Mouse (Mus musculus) spleen, embryonic (tissue): ENCODE measurements around the gene Fbxw7.

Experiments
- CTCF ChIA-PET: fragments of 350-600 bp; sonication (Branson Sonifier 250); formaldehyde crosslinking; loops from one replicate; lab custom pipeline; 2022; lab: Charles Lee

Fbxw7 gene

DNA sequence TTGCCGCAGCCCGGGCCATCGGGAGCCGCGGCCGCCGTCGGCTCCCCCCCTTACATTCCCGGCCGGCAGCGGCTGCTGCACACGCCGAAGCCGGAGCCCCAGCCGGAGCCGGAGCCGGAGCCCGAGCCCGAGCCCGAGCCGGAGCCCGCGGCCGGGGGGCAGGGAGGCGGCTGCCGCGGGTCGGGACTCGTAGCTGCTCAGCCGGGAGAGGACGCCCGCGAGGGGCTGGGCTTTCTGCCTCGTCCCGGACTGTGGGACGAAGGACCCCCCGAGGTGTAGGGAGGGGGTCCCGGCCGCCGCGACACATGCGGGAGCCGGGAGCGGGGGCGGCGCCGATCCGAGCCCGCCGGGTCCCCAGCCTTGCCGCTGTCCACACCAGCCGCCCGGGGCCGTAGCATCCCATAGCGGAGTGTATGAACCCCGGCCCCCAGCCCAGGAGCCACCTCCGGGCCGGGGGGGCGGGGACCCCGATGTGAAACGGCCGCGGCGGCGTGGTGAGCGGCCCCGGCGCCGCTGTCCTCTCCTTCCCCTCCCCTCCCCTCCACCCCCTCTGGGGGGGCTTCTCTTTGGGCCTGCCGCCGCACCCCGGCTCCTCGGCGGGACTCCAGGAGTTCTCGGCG lies at the start of gene Fbxw7:
Gene Fbxw7 (plus strand): TSS at position 507 of the 620 bp plus-strand sequence.
- CTCF ChIA-PET: interaction anchor here (0.6 kb wide), 1 partner anchor 947 kb away, joined by 4 read pairs; no protein-coding TSS in a partner anchor

DNA sequence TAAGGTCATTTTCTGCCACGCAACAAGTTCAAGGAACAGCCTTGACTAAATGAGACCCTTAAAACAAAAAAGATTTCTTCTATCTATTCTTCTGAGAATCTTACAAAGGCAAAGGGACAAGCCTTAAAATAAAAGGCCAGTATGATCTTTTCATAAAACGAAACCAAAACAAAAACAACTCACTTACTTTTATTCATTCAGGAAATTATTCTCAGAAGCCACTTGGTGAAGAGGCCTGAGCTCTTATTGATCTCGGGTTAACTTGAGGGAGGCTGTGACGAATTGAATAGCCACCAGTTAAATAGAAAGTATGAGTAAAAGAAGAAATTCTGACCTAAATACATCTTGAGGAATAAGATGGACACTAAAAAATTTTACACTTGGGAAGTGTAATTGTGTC lies 46.1 kb upstream of the Fbxw7 start:
- CTCF ChIA-PET: no interaction called here

DNA sequence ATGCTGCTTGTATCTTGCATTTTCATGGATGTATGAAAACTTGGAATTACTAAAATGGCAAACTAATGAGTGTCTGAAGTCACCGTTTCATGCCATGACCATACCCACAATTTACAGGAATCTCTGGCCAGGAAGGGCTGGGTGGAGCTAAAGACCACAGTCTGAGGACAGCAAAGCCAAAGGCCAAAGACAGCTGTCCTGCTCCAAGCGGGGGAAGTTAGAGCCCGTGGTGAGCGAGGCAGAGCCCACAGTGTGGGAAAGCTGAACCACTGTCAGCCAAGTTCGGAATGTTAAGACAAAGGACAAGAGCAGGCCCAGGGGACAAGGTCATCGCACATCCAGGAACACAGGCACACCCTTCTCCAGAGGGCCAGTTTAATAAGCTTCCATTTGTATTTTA lies 45.7 kb upstream of the Fbxw7 start:
- CTCF ChIA-PET: no interaction called here

DNA sequence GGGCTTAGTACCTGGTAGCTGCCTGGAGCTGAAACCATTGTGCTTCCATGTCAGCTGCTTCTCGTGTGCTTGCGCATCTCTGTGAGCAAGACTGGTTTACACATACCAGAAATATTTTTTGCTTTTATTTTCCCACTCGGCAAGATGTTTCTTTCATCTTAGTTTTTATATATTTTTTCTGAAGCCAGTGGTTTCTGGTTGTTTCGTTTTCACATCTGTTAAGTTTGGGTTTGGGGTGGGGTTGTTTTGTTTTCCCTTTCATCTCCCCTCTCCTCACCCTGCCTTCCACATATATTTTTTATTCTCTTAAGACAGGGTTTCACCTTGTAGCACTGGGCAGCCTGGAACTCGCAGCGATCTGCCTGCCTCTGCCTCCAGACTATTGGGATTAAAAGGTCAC lies 44.5 kb upstream of the Fbxw7 start:
- CTCF ChIA-PET: no interaction called here

DNA sequence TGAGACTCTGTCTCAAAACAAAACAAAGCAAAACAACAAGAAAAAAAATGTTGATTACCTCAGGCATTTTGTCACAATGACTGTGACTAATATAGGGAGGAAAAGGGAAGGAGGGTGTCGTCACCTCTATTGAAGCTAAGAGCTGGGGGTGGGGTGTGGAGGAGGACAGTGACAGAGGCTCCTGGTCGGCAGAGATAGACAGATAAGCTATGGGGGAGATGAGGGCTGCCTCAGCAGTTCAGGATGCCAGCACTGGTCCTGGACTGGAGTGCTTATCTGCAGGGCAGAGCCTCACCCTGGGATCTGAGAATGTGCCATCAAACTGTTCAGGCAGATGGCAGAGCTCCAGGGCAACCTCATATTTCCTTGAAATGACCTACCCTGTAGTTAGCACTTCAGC lies 43.1 kb upstream of the Fbxw7 start:
- CTCF ChIA-PET: no interaction called here

DNA sequence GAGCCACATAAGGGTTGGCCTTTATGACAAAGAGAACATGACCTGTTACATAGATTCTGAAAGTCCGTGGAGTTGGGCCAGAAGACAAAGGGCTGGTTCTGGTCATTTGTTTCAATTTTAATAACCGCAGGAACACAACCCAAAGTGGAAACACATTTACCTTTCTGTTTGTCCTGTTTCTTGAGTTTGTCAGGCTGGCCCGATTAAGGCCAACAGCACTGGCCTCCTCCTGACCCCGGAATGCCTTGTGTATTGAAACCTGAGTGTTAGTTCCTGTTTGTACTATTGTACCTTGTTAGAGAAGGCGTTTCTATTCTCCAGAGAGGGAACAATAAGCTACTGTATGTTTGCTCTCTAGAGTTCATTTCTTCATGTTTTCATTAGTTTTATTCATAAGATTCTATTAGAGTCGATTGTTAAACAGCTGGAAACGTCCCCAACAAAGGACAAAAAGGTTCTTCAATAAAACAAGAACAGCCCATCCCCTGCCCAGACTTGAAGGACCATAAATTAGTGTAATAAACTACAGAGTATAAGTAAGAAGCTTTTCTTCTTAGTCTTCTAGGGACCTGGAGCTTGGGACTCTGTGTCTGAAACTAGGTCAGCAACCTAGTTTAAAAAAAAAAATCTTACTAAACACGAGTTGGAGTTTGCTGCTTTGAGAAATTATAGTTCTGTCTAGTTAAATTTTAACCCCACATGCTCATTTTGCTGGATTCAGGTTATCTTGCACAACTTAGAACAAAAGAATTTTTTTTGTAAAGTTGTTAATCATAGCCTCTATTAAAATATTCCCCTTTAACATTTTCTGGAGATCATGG lies 40.6 kb upstream of the Fbxw7 start:
- CTCF ChIA-PET: interaction anchor here (0.7 kb wide), 2 partner anchors 19 to 123 kb away, joined by 3 read pairs; no protein-coding TSS in a partner anchor

DNA sequence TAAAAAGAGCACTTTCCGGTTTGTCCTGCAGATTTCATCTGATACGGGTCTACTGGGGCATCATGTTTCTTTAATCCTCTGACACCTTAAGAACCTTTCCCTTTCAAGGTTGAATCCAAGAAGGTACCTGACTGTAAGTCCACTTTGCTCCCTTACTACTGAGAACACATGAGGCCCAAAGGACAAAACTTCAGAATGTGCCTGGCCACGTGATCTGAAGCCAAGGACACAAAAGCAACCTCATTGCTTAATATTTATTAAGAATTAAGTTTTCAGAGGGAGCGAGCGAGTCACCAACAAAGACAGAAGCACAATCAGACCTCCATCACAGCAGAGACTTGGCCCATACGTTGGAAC lies 40.0 kb upstream of the Fbxw7 start:
- CTCF ChIA-PET: no interaction called here

DNA sequence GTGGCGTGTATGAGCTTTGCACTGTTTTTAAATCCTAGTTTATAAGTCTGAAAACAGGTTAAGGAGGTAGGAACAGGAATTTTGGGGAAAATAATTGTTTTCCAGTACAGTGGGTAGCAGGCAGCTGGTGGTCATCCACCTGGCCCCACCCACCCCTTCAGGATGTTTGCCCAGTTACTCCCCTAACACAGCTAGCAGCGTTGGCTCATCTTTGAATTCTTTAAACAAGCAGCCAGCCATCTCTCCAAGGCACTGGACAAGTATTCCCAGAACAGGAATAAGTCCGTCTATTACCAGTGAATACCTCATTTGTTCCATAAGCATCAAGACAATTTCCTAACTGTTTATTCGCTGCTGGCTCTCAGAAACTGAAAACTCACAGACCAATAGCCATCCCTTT lies 39.5 kb upstream of the Fbxw7 start:
- CTCF ChIA-PET: no interaction called here

DNA sequence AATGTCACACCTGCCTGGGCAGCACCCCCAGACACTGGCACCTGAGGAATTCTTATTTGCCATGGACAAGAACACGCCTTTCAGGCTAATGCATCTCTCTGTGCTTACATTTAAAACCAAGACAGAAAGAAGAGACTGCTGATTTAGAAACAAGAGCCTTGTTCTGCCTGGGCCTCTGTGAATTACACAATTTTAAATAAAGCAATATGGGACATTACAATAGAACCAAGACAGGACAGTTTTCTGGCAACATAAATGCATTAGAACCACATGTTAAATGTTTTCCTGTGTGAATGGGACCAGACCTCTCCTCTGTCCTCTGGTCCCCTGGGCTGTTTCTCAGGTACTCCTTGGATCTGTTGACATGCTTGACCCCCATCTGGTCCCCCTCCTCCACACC lies 39.0 kb upstream of the Fbxw7 start:
- CTCF ChIA-PET: no interaction called here

DNA sequence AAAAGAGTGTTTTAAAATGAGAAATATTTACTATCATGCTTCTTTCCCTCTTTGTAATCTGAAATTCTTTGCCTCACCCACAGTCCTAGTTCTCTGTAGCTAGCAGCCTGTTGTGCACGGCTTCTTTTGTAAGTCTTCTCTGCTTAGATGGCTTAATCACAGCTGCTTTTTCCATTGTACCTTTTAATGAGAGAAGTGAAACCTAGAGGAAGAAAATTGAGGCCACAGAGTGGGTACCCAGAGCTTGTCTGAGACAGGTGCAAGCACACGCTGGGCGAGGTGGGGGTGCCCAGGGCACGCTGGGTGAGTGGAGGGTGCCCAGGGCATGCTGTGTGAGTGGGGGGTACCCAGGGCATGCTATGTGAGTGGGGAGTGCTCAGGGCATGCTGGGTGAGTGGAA lies 27.2 kb upstream of the Fbxw7 start:
- CTCF ChIA-PET: interaction anchor here (0.6 kb wide), 1 partner anchor 26 kb away, joined by 5 read pairs; no protein-coding TSS in a partner anchor

DNA sequence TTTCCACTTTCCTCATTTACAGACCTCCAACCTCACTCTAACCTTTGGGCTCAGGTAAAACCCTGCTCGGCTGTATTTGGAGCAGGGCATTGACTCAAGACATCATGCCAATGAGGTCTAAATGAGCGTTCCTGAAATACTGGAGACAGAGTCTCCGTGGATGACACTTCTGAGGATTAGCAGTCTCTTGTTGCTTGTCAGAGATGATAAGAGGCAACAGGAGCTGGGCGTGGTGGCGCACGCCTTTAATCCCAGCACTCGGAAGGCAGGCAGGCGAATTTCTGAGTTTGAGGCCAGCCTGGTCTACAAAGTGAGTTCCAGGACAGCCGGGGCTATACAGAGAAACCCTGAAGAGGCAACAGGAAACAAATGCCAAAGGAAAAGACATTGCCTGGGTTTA lies 11.0 kb upstream of the Fbxw7 start:
- CTCF ChIA-PET: interaction anchor here (0.7 kb wide), 1 partner anchor 766 kb away, joined by 5 read pairs; no protein-coding TSS in a partner anchor

DNA sequence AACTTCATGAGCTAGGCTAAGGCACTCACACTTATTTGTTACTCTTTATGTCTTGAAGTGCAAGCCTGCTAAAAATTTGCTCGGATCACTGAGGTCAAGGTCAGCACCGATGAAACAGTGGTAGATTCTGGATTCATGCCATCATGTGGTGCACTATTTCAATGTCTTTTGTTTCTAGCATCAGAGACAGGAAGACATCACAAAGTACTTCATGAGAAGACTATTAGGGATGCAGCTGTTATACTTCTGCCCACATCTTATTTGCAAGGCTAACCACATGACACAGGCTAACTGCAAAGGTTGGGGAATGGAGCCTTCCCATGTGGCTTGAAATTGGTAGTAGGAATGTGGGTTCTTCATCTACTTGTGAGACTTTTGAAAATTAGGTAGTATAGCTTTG lies 8.9 kb upstream of the Fbxw7 start:
- CTCF ChIA-PET: interaction anchor here (0.7 kb wide), 1 partner anchor 39 kb away, joined by 7 read pairs; no protein-coding TSS in a partner anchor

DNA sequence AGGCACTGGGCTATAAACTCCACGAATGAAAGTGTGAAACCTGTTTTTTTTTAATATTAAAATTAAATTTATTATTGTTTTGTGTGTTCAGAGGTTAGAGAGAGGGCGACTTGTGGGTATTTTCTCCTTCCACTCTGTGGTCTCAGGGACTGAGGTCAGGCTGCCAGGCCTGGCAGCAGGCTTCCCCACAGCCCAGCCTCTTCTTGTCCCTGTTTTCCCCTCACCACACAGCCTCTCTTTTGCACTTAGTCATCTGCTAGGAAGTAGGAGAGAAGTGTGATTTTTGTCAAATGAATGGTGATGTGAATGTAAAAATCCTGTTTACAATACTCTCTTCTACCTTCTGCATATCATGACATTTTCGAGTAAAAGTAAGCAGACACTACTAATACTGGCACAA lies 7.2 kb upstream of the Fbxw7 start:
- CTCF ChIA-PET: interaction anchor here (0.7 kb wide), 1 partner anchor 271 kb away, joined by 3 read pairs; no protein-coding TSS in a partner anchor

DNA sequence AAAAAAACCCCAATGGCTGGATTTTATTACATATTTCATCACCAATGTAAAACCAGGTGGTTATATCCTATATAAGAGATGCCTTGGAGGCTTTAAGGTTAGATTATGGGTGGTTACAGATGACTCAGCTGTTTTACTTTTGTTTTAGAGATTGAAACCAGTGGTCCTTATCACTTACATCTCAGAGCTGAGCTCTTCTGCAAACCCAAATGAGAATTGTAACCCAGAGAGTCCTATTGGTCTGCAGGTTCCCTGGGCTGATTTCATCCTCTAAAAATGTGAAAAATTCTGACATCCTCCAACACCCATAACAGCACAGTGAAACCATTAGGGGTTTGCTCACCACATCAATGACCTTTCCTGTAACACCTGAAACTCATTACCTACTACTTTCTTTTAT lies 6.2 kb upstream of the Fbxw7 start:
- CTCF ChIA-PET: interaction anchor here (0.7 kb wide), 1 partner anchor 56 kb away, joined by 4 read pairs; no protein-coding TSS in a partner anchor

DNA sequence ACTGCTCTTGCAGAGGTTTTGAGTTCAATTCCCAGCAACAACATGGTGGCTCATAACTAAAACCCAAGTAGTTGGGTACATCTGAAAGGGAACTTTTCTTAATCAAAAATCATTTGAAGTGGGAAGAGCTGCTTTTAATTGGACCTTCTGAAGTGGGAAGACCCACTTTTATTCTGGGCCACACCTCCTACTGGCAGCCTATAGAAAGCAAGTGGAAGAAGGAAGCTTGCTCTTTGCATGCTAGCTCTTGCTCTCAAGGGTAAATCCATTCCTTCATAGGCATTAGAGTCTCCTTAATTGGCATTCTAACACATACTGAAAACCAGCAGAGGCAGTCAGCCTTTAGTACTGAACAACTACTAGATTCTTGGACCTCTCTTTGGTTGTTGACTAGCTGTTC lies 4.3 kb upstream of the Fbxw7 start:
- CTCF ChIA-PET: no interaction called here

DNA sequence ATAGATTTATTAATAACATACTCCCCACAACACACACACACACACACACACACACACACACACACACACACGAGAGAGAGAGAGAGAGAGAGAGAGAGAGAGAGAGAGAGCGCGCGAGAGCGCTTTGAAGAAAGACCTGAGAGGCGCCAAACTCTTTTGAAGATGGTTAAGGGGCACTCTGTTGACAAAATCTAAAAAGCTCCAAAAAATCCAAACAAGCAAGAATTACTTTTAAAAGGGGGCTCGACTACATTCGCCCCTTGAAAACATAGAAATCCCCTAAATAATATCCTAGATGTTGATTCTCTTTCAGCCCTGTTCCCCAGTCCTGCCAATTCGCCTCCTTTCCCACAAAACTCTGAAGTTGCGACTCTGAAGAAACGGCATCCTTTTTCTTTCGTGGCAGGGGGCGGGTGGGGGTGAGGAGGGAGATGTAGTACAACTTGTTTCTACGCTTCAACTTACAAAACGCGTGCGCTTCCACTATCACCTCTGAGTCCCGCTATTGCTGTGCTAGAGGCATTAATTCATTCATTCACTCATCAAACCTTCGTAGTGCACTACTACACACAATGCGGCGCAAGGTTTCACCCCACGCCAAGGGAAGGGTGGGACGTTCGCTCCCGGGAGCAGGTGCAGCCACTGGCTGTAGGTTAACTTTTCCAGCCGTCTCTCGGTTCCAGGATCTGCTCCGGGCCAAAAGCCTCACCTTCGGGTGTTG lies 1.5 kb upstream of the Fbxw7 start:
- CTCF ChIA-PET: interaction anchor here (0.6 to 1.2 kb wide), 5 partner anchors 11 to 826 kb away, joined by 3 to 6 read pairs (median 5); no protein-coding TSS in a partner anchor

DNA sequence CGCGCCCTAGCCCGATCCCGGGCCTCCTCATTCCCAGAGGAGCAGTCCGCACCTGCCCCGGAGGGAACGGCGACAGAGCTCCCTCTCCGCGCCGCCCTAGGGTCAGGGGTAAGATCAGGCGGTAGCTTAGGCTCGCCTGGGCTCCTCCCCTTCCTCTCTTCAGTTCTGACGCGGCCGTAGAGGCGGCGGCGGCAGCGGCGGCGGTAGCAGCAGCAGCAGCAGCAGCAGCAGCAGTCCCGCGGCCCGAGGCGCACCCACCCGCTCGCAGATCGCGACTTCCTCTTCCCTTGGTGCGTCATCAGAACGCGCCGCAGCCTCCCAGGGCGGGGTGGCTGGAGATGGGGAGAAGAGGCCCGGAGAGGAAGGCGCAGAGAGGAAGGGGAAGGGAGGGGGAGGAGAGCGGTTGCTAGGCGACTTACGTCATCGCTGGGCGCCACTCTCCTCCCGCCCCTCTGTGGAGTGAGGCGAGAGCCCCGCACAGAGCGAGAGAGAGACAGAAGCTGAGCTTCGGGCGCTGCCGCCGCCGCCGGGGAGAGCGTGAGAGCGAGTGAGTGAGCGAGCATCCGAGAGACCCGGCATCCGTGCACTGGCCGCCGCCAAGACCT lies 809 bp upstream of the Fbxw7 start:
- CTCF ChIA-PET: interaction anchor here (1.2 kb wide), 1 partner anchor 106 kb away, joined by 6 read pairs; no protein-coding TSS in a partner anchor

DNA sequence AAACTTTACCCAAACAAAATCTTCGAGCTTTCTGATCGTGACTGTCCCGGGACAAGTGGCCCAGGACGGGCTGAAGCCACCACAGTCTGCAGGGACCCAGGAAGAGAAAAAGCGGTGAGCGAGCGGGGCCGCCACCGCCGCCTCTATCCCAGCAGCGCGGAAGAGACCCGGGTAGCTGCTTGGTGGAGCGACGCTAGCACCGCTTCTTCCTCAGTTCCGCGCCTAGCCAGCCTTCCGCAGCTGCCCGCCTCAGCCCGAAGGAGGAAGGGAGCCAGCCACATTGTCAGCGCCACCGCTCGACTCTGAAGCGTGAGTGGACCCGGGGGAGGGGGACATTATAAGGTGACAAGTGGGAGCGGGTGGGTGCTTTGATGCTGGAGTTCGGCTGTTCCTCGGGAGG lies 393 bp downstream of the Fbxw7 start:
- CTCF ChIA-PET: interaction anchor here (0.6 kb wide), 1 partner anchor 948 kb away, joined by 4 read pairs; no protein-coding TSS in a partner anchor

DNA sequence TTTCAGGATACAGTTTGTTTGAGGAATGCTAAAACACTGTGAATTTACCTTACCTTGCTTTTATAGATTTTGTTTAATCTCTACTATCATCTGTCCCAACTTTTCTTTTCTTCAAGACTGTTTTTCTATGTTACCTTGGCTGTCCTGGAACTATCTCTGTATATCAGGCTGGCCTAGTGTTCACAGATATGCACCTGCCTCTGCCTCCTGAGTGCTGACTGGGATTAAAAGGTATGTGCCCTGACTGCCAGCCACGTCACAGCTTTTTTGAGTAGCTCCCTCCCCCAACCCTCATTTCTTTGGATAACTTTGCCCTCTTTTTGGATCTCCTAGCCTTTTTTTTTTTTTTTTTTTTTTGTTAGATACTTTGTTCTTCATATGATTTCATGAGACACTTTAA lies 1.9 kb downstream of the Fbxw7 start:
- CTCF ChIA-PET: interaction anchor here (0.6 kb wide), 1 partner anchor 1580 kb away, joined by 3 read pairs; no protein-coding TSS in a partner anchor

DNA sequence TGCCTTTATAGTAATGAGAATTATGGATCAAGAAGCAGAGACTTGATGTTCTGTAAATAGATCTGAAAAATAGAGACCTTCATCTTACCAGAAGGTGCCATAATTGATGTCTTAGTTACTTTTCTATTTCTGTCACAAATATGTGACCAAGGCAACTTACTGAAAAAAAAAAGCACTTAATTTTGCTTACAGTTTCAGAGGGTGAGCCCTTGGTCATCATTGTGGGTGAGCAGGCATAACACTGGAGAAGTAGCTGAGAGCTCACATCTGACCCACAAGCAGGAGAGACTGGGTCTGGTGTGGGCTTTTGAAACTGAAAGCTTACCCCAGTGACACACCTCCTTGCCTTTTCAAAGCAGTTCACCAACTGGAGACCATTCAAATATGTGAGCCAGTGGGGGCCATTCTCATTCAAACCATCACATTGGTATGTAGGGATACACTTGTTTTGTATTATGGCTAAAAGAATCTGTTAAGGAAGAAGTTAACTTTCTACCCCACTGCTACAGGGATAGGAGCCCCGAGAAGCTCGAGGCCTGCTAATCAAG lies 5.7 kb downstream of the Fbxw7 start:
- CTCF ChIA-PET: interaction anchor here (0.7 kb wide), 1 partner anchor 13 kb away, joined by 3 read pairs; no protein-coding TSS in a partner anchor

DNA sequence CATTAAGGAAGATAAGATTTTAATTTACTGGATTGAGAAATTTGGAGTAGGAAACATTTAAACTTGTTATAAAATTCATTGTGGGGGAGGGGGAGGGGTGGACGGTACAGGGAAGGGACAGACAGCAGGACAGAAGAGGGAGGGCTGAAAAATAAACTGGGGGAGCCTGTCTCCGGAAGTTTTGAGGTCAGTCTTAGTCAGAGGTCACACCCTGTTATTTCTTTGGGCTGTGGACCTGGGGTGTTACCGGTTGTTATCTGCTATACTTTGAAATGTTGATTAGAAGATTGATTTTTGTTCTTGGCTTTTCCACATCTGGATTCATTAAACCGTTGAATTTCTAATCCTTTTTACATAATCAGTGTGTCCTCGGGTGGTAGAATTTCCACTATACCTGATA lies 10.9 kb downstream of the Fbxw7 start:
- CTCF ChIA-PET: no interaction called here
